Mouse (Mus musculus): ENCODE measurements around the gene Slc27a2.

DNA sequence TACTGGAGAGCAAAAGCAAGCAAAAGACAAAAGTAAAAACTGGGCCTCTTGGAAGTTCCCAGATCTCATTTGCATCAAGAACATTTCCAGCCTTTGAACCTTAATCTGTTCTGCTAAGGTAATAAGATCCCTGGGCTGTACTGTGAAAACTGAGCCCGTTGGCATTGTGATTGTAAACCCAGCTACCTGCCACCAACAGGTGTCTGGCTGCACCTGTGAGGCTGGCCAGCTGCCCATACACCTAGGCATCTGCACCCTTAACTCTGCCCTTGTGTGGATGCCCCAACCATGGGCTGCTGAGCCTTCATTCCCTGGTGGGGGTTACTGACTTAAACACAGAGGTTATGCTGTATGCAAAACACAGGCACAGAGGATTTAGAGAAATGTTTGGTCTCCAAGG lies 20.0 kb downstream of the Slc27a2 start:
- TF ChIP-seq POLR2A (IDR thresholded peaks at IDR 0.05; ENCODE audit: borderline replicate concordance, extremely low read depth, low read depth, low read length) = no peak
- TF ChIP-seq CTCF (IDR thresholded peaks at IDR 0.05; ENCODE audit: insufficient read depth, low read length) = no peak

Data from lung, adult 2 months (tissue).